Mouse (Mus musculus) spleen, adult 18-20 months (tissue): ENCODE results near the gene Tpo.

Source experiments
- DNase-seq, 2 experiments: peaks; one replicate each; pipeline ENCODE4 v3.0.0; 2022; ENCODE audit warnings: mixed read lengths in 2 of 2

Tpo gene

DNA sequence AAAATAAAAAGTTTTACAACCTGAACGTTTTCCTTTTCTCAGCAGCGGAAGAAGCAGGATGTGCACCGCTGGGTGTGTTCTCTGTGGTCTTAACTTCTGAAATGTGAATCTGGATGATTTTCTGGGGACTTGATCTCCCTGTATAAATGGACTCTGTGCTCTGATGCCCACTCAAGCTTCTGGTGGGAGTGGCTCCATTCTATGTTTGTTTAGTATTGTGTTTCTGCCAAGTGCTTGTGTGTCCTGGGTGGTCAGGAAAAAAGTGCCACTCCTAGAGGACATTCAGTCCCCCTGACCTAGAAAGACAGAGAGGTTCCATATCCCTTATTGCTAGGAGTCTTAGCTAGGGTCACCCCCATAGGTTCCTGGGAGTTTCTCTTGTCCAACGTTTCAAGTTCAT, at the start of gene Tpo:
Tpo (minus strand) TSS at position 101 of the 400 bp plus-strand sequence.
- DNase-seq, result no peak

DNA sequence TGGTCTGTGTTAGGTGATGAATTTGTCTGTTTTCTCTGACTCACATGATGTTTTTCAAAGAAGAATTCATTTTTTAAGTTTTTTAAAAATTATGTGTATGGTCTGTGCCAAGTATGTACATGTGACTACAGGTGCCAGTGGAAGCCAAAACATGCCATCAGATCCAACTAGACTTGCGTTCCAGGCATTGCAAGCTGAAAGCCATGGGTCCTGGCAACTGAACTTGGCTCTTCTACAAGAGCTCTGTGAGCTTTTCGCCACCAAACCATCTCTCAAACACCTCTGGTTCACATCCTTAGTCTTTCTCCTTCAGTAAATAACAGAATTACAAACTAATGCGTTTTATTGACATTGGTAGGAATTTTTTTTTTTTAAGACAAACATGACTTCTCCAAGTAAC, 49.3 kb upstream of the Tpo start:
- no peak for DNase-seq

DNA sequence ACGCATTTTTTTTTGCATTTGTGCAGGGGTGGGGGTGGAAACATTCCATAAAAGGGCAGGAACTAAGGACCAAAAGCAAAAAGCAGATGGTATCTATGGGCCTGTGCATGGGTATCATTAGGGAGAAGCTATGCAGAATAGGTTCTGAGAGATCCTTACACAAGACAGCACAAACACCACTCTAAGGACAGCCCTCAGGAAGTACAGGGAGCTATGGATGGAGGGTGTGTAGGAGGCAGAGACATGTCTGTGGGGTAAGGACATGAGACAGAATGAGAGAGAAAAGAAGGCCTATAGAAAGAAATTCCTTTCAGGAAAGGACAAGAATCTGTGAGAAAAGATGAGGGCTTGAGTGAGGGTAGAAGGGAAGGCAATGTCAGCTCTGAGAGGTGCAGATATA, 47.2 kb upstream of the Tpo start:
- DNase-seq, result no peak

DNA sequence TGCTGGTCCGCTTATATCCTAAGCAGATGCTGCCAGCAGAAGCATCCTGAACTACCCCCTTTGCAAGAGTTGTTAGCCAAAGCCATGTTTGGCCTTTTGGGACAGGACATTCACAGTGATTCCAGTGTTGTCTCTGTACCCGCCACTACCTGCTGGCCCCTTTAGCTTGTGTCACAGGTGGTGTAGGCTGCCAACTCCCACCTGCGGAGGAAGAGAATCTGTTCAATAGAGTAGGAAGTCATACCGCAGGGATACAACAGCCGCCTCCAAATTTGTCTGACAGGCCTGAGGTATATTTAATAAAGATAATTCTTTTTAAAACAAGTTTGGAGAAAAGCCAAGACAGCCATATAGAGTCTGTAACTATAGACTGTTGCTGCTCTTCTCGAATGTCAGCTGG, 45.5 kb upstream of the Tpo start:
- DNase-seq, result no peak

DNA sequence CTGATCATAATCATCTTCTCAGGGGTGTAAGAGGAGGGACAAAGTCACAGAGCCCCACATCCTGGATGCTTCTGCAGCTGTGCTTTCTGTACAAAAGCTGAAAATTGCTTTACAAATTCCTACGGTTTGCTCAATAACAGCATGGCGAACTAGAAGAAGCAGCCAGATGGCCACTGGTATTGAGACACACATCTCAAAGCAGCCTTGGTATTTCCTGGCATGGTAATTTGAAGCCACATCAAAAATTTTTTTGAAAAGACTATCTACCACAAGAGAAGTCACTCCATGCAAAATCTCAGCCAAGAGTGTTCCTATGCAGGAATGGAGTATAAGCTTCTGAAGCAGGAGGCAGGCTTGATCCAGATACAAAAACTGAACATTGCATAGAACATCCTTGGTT, 45.1 kb upstream of the Tpo start:
- no peak for DNase-seq

DNA sequence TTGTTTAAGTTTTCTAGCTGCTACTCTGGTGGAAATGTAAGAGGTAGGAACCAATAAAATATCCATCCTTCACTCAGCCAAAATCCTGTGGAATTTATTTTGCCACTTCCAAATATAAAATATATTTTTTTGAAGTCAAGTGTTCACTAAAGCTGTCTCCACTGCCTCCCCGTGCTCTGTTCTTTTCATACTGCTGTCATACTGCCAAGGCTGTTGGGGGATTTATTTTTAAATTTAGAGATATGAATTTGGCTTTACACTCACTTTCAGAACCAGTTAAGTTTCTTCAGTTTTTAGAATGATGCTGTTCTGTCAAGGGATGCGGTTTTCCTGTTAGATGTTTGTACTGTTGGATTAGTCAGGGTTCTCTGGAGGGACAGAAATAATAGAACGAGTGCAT, 36.1 kb upstream of the Tpo start:
- no peak for DNase-seq

DNA sequence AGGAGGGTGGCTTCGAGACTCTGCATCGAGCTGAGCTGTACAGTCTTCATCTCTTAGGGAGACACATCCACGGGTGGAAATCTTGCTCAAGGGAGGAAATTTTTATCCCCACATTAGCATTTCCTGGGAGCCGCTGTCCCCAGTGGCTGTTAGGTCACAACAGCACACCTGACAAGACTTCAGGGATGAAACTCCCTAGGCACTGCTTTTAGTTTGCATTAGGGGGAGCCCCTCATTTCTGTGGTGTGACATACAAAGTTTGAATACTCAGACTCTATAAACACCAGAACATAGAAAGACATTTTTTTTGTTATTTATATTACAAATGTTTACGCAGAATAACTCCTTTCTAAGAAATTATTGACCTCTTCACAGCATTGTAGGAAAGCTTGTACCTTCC, 32.1 kb upstream of the Tpo start:
- DNase-seq, result no peak

DNA sequence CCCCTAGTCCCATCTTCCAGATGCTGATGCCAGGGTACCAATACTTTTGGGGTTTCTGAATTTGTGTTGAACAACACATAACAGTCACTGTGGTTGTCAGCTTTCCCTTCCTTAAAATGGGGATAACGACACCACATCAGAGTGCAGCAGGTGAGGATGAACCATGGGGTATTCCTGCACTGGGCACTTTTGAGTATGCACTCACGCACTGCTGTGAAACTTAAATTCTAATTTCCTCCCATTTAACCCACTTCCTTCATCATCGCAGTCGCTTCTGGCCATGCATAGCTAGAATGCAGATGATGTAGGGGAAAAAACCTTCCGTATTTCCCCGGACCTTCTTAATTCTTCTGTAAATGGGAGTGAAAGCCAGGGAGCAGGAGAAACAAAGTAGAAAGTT, 31.6 kb upstream of the Tpo start:
- DNase-seq, result no peak

DNA sequence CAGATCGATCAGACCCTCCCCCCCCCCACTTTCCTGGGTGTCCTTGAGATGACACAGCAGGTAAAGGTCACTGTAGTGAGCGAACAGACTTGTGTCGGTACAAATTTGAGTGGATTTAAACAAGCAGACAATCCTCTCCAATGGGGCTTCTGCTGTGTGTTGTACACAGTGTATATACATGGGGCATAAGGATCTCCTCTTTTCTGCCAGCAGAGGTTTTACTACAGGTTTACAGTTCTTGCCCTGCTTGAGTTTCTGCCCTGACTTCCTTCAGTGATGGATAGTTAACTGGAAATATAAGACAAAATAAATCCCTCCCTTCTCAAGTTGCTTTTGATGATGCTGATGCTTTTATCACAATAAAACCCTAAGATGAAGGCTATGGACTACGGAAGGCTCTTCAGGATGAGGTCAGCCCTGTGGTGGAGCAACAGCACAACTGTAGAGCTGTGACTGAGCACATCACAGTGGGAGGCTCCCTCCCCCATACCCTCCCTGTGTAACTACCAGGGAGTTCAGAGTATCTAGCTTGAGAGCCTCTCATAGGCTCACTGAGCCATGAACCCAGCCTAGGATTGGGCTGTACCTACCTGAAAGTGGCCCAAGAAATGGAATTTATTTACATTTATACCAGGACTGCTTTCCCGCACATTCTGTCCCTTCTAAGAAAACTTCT, 29.4 kb upstream of the Tpo start:
- DNase-seq, result no peak

DNA sequence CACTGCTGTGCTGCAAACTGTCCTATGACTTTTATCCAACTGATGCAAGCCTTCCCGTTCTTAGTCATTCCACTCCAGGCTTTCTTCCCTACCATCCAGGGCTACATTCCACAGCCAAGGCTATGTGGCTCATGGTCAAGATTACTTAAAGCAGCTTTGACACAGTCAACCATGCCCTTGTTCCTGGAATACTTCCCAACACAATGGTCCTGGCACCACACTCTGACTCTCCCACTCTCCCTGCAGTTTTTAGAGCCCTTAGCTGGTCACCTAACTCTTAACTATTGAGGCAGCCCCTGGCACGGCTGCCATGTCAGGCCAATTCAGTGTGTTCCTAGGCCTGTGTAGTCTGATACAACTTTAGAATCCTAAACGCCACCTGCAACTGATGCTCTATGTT, 28.1 kb upstream of the Tpo start:
- no peak for DNase-seq

DNA sequence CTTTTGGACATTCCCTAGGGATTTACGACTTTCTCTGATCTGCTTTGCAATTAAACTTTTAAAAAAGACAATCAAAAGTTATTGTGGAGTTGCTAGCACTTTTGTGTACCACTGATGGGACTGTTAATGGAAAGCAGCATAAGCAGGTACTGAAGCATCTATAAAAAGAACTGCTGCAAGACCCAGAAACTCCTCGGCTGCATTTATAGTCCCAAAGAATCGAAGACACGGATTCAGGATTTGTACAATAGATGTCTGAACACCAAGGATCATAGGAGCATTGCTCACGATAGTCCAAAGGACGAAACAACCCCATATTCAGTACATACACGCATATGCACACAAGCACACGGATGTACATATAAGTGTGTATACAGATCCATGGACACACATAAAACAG, 27.4 kb upstream of the Tpo start:
- DNase-seq, result no peak

DNA sequence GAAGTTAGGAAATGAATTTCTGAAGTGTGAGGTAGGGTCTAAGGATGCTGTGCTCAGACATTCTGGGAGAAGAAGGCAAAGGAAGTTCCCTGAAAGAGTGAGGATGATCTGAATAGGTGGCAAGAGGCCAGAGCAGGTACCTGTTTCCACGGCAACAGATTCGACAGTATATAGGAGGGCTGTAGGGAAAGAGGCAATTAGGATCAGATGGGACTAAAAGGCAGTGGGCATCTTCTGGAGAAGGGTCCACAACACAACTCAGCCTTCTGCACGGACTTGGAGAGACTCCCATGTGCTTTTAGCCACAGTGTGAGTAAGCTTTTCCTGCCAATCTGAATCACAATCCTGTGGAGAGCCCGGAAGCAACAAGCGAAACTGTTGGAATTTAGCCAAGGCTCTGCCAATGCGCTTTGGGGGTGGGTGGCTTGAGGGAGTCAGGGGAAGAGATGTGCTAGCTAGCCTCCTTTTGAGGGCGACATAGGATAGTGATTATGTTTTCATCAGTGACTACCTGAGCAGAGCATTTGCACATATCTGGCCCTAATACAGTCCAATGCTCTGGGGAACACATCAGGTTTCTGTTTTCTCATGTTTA, 21.8 kb upstream of the Tpo start:
- DNase-seq, result no peak

DNA sequence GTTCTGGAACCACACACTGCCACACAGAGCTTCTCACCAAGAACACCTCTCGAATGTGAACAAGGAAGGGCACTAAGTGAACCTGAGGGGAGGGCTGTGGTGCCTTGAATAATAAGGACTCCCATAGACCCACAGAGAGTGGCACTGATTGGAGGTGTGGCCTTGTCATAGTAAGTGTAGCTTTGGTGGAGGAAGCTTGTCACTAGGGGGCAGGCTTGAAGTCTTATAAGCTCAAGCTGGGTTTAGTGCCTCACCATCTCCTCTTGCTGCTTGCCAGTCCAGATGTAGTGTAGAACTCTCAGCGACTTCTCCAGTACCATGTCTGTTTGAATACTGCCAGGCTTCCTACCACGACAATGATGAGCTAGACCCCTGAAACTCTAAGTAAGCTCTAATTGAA, 9.7 kb upstream of the Tpo start:
- DNase-seq, result no peak

DNA sequence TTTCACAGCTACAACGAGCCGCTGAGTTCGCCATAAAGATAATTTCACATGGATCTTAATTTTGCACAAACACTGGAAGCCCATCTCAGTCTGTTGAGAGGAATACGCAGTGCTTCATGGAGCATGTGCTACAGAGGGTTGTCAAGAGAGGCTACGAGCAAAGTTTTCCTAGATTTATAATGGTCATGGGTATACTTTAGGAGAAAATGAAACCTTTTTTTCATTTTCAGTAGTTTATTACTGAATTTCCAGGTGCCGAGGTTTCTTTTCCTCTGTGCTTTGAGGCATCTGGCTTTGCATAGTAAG, 3.1 kb downstream of the Tpo start:
- no peak for DNase-seq

DNA sequence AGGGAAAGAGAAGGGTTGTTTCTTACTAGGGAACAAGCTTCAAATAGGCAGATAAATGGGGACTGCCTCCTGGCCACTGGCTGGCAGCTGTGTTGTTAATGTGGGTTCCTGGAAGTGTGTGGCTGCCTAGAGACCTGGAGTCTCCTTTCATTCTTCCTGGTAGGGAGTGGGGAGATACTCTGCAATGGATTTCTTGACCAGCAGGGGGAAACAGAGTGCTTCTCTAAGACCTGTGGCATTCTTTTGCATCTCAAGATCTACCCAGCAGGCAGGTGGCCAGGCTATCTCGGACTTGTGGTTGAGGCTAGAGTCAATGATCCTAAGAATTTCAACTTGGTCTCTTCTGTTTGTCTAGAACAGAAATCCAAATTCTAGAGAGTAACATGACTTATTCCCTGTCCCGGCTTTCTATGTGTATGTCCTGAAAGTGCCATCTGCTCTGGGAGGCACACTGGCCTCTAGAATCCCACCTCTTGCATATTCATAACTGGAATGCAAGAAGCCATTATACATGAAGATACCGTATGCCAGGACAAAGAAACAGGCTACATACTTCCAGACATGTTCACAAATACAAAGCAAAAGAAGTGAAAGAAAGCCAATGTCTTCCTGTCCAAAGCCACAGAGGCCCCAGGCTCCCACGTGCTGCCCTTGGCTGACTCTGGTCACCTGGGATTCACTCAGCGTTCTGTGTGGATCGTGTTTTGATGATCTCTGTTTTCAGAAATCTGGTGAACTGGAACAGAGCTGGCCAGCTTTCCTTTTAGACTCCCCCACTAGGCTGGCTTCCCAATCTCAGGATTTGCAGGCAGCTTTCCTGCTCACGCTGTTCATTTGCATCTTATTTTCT, 3.6 kb downstream of the Tpo start:
- DNase-seq, result no peak

DNA sequence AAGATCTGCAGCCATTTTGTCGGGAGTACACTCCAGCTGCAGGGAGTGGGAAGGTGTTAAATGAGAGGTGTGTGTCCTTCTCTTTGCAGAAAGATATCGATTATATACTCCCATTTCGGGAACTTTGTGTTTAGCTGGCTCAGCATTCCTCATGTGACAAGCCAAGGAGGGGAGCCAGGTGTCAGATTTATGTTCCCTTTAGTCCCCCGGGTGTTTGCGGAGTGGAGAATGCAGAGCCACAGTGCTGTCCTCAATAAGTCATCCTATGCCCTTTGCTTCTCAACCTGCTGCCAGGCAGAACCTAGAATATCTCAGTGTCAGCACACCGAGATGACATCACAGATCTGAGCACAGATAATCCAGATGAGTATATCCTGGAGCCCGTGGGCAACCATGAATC, 10.1 kb downstream of the Tpo start:
- DNase-seq, result no peak

DNA sequence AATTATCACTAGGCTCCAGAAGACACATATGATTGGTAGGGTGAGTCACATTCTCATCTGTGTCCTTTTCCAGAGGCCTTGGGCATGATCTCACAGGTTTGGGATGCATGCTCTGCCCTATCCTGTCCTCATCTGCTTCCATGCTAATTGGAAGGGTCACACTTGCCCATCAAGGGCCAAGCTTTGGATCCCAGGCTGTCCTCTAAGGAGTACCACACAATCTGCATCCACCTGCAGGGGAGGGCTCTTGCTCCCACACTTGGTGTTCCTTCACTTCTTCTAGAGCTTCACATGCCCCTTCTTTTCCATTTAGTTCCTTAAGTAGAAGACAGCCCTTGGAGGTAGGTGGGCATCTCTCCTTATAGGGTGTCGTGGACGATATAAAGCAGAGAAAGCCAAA, 20.2 kb downstream of the Tpo start:
- no peak for DNase-seq

DNA sequence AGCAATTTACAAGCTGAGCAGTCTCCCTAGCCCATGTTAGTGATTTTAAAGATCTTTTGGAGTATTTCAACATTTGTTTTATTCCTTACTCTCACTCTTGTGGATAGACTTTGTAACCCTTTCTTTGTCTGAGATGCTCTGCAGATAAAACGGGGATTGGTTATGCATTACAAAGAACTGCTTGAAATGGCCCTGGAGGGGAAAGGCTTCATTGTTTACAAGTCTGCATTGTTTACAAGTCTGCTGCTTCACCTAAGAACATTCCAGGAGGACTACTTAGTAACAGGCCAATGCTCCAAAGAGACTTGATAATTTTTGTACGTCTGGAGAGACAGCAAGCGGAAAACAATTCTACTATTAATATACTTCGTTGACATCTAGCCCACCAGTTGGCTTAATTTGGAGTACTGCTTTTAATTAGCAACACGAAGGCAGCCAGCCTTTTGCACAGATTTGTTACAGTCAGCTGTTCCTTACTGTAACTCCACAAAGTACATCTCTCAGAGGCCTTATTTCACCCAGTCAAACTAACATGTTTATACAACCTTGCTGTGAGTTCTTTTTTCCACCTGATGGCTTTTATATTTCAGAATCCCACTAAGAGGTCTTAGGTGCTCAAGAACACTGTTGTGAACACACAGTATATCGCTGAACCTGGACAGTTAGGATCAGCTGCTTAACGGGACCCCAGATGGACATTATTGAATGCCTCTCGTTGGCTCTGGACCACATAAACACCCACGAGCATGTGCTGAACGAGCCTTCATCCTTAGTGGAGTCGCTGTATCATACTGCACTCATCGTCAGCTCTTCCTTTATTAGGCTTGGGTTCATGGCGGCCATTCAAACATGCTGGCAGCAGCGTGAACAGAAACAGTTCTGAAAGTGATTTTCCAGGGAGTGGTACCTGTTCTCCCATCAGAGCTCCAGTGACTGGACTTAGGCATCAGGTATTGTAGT, 22.5 kb downstream of the Tpo start:
- no peak for DNase-seq

DNA sequence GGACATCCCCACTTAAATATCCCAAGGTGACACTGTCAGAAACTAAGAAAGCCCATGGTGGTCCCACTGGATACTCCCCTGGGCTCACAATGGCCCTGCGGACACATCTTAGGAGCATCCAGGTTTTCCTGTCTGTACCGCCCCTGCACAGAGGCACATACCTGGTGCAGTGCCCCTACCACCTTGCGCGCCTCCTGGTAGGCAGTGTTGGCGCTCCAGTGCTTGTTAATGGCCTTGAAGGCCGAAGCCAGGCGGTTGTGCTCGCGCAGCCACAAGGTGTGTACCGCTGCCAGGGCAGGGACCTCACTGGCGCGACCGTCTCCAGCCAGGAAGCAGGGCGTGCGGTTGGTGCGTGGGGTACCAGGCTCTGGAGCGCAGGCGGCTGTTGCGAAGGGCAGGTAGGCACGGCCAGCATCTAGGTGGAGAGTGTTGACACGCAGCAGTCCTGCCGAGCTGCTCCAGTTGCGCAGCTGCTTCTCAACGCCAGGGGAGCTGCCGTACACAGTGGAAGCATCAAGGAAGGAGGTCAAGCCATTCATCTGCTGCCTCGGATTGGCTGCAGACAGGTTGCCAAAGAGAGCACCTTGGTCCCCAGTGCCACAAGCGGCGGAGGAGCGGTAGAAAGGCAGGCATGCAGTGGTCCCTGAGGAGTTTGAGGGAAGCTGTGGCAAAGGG, 29.4 kb downstream of the Tpo start:
- no peak for DNase-seq

DNA sequence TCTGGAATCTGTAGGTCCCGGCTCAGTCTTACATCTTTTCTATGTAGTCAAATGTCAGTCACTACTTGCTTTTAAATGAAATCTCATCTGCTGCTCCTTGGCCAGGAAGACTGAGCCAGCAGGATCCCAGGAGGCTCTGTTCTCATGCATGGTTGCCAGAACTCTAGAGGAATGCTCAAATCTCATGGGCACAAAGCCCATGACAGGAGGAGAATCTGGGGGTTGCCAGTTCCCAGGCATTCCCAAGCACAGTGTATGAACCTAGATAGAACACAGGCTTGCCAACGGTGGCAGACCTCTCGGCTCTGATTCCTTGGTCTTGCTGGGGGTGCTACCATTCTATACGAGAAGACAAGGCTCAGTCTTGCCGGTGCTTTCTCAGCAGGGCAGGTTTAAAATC, 40.3 kb downstream of the Tpo start:
- DNase-seq, result no peak

DNA sequence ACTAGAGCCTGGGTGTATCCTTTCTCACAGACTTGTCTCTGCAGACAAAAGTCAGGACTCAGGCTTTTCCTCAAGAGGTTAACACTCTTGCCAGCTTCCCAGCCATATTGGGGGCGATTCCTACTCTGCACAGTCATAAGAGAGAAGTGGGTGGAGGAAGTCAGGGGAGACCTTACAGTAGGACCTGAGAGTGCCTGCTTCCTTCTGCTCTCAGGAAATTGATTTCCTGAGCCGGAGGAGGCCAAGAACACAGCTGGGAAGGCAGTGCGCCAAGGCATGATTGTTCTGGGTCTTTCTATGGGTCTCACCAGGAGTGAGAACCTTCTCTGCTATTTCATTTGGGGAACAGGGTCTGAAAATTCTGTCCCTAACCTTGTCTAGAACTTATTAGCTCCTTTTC, 48.5 kb downstream of the Tpo start:
- DNase-seq, result no peak

DNA sequence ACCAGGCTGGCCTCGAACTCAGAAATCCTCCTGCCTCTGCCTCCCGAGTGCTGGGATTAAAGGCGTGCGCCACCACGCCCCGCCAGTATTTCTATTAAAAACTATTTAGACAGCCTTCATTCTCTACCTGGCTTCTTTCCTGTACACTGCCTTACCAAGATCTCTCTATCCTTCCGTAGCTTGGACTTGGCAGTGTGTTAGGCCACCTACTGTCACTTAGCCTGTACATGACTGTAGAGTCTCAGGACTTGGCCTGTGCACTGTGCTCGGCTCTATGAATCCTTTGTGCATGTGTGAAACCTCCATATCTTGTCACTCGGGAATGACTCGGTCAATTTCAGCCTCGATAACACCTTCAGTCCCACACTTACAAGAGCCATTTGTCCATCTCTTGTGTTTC, 55.4 kb downstream of the Tpo start:
- DNase-seq, result no peak

DNA sequence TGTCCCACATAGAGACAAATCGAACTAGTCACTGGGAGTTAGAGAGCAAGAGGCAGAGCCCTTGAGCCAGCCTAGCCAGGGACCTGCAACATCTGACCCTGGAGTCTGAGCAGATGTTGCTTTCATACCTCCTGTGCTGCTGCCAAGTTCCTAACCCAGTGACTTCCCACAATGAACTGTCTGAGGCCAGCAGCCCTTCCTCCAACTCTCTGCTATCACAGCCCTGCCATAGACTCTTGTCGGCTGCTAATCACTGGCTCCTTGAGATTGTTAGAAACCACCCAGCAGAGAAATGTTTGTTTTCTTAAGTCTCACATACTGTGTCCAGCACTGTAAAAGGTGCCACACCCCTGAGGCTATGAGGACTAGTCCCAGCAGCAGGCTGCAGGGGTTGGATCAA, 56.1 kb downstream of the Tpo start:
- DNase-seq, result no peak
